Mouse (Mus musculus): Measurements from ENCODE around the gene Tspoap1. TPM values are rescaled to one million over a fixed set of nuclear protein-coding genes. Genes with fewer than 3 reads are reported as not detected.
A peak's percentile ranks its signal among the peaks of the same experiment; 100 is the strongest.

The Tspoap1 gene
- polyA plus RNA-seq, 1 experiment: 1.3 TPM

DNA sequence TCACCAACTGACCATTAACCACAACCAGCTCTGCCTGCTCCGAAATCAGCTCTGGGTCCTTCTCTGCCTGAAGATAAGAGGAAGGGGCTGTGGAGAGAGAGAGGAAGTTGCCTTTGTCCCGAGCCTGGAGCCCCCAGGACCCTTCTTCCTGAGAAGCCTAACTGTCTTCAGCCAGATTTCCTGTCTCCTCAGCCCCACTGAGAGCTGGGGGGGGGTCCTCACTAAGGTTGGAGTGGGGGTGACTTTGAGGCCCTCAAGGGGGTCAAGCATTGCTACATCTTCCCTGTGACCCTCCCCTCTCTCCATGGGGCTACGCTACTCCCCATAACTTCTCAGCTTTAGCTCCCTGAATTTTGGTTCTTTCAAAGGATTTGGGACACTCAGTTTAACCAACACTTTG, 33.1 kb downstream of the Tspoap1 start, which contains the start of gene Mpo:
TSS of gene Mpo (plus strand) at position 122 of the 400 bp plus-strand sequence.
- Histone ChIP-seq H3K27ac (ENCODE audit: insufficient read depth, low read depth, low read length) (no peak within 1 kb of the TSS), H3K4me1 (ENCODE audit: control insufficient read depth, insufficient read depth, insufficient read length, low read length) (no peaks in the 10 kb centered on the region), H3K27me3 (ENCODE audit: control insufficient read depth, insufficient read depth, low read length) (no peaks in the 10 kb centered on the region), H3K4me3 (ENCODE audit: low read depth, low read length) (no peak within 1 kb of the TSS), H3K36me3 (ENCODE audit: control insufficient read depth, insufficient read depth, low read length) (no peaks in the 10 kb centered on the region)
- TF ChIP-seq CTCF (IDR thresholded peaks at IDR 0.05; ENCODE audit: extremely low read depth, insufficient read length, insufficient replicate concordance, low read depth, low read length): no peak
- 58% methylated on average over 3 of the region's 3 CpGs for WGBS

DNA sequence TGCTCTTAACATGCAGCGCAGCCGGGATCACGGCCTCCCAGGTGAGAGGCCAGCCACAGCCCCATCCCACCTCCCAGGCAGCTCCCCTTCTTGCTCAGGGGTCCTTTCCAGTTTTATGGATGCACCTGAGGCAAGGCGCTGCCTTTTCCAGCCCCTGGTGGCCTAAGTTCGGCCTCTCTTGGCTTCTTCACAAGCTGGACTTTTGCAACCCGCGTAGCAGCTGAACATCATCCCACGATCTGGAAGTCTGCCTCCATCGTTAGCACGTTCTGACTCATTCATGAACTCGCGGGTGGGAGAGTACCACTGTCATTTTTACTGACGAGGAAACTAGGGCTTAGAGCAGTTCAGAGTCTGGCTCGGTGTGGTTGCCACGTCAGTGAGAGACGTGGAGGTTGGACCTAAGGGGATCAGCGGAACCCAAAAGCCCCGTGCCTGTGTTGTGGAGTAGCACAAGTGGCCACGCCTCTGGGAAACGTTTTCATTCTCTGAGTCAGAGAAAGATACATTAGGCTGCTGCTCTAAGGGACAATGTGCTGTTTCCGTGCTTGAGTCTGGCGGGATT, 41.5 kb downstream of the Tspoap1 start:
- TF ChIP-seq POLR2A (IDR thresholded peaks at IDR 0.05; ENCODE audit: low read depth, low read length): no peak
- TF ChIP-seq CTCF (IDR thresholded peaks at IDR 0.05; ENCODE audit: extremely low read depth, insufficient read length, insufficient replicate concordance, low read depth, low read length): no peak
- no peaks in the 10 kb centered on the region for H3K36me3 ChIP-seq (ENCODE audit: control insufficient read depth, insufficient read depth, low read length)
- H3K4me3 ChIP-seq (ENCODE audit: low read depth, low read length): no peak overlapping the region
- no peak overlapping the region for H3K27ac ChIP-seq (ENCODE audit: insufficient read depth, low read depth, low read length)
- WGBS: 64% methylated on average over 22 of the region's 22 CpGs
- H3K4me1 ChIP-seq (ENCODE audit: control insufficient read depth, insufficient read depth, insufficient read length, low read length): no peaks in the 10 kb centered on the region
- H3K27me3 ChIP-seq (ENCODE audit: control insufficient read depth, insufficient read depth, low read length): no peaks in the 10 kb centered on the region

DNA sequence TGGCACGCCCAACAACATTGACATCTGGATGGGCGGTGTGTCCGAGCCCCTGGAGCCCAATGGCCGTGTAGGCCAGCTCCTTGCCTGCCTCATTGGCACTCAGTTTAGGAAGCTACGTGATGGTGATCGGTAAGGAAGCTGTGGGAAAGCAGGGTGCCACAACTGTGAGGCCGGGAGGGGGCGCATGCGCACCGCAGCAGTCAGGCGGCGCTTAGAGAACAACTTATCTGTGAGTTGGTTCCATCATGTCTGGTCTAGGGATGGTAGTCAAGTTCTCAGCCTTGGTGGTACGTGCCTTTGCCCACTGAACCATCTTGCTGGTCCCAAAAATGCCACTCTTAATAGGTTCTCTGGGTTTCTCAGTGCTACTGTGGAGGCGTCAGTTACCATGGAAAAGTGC, 42.3 kb downstream of the Tspoap1 start:
- H3K4me3 ChIP-seq (ENCODE audit: low read depth, low read length): no peak overlapping the region
- H3K27ac ChIP-seq (ENCODE audit: insufficient read depth, low read depth, low read length): no peak overlapping the region
- no peaks in the 10 kb centered on the region for H3K27me3 ChIP-seq (ENCODE audit: control insufficient read depth, insufficient read depth, low read length)
- WGBS: 43% methylated on average over 14 of the region's 14 CpGs
- H3K36me3 ChIP-seq (ENCODE audit: control insufficient read depth, insufficient read depth, low read length): no peaks in the 10 kb centered on the region
- TF ChIP-seq CTCF (IDR thresholded peaks at IDR 0.05; ENCODE audit: extremely low read depth, insufficient read length, insufficient replicate concordance, low read depth, low read length) (peak; percentile 22; the same call in 1 of the 2 replicates), POLR2A (IDR thresholded peaks at IDR 0.05; ENCODE audit: low read depth, low read length) (no peak)
- H3K4me1 ChIP-seq (ENCODE audit: control insufficient read depth, insufficient read depth, insufficient read length, low read length): no peaks in the 10 kb centered on the region

DNA sequence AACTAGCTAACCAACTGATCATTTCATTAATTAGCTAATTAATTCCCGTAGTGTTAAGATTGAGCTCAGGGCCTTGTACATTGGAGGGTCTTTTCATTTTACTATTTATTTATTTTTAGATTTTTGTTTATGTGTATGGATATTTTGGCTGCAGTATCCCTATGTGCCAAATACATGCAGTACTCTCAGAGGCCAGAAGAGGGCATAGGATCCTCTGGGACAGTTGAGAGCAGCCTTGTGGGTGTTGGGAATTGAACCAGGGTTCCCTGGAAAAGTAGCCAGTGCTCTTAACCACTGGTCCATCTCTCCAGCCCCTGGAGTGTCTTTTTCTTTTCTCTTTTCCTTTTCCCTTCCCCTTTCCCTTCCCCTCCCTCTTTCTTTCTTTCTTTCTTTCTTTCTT, 45.1 kb downstream of the Tspoap1 start:
- no peaks in the 10 kb centered on the region for H3K4me1 ChIP-seq (ENCODE audit: control insufficient read depth, insufficient read depth, insufficient read length, low read length)
- TF ChIP-seq CTCF (IDR thresholded peaks at IDR 0.05; ENCODE audit: extremely low read depth, insufficient read length, insufficient replicate concordance, low read depth, low read length) (no peak), POLR2A (IDR thresholded peaks at IDR 0.05; ENCODE audit: low read depth, low read length) (no peak)
- H3K36me3 ChIP-seq (ENCODE audit: control insufficient read depth, insufficient read depth, low read length): no peaks in the 10 kb centered on the region
- no peak overlapping the region for H3K4me3 ChIP-seq (ENCODE audit: low read depth, low read length)
- WGBS: 74% methylated on average over 1 of the region's 1 CpGs
- H3K27ac ChIP-seq (ENCODE audit: insufficient read depth, low read depth, low read length): no peak overlapping the region
- H3K27me3 ChIP-seq (ENCODE audit: control insufficient read depth, insufficient read depth, low read length): no peaks in the 10 kb centered on the region

DNA sequence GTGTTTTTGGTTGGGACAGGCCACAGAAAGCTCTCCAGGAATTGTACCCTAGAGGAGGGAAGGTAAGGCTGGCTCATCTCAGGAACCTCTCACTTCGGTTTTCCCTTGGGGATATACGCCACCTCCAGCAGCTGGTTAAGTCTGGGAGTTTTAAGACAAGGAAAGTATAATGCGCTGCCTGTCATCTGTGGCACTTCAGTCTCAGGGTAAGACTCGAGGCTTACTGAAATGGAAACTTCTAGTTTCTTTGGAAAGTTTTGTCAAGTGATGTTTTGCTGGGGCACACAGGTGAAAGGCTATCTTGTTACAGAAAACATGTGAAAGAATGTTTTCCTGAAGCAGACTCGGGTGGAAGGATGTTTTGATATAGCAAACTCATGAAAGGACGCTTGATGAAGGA, 47.1 kb downstream of the Tspoap1 start:
- WGBS: 84% methylated on average over 6 of the region's 6 CpGs
- no peaks in the 10 kb centered on the region for H3K27me3 ChIP-seq (ENCODE audit: control insufficient read depth, insufficient read depth, low read length)
- H3K36me3 ChIP-seq (ENCODE audit: control insufficient read depth, insufficient read depth, low read length): no peaks in the 10 kb centered on the region
- no peak overlapping the region for H3K4me3 ChIP-seq (ENCODE audit: low read depth, low read length)
- no peaks in the 10 kb centered on the region for H3K4me1 ChIP-seq (ENCODE audit: control insufficient read depth, insufficient read depth, insufficient read length, low read length)
- H3K27ac ChIP-seq (ENCODE audit: insufficient read depth, low read depth, low read length): no peak overlapping the region
- TF ChIP-seq CTCF (IDR thresholded peaks at IDR 0.05; ENCODE audit: extremely low read depth, insufficient read length, insufficient replicate concordance, low read depth, low read length) (no peak), POLR2A (IDR thresholded peaks at IDR 0.05; ENCODE audit: low read depth, low read length) (no peak)

DNA sequence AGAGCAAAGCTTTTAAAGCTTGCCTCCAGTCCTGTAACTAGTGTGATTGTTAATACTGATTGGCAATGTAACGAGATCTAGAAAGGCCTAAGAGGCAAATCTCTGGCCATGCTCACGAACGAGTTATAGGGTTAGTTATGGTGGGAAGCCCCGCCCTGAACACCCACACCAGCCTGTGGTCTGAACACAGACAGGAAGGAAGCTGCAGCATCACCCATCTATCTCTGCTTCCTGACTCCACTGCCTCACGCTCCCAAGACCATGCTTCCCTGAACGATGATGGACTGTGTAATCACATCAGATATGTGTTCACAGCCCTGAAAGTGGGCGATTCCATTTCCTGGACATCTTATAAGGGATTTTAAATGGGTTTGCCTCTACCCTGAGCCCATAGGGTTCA, 47.9 kb downstream of the Tspoap1 start:
- WGBS: 61% methylated on average over 7 of the region's 7 CpGs
- no peaks in the 10 kb centered on the region for H3K36me3 ChIP-seq (ENCODE audit: control insufficient read depth, insufficient read depth, low read length)
- TF ChIP-seq CTCF (IDR thresholded peaks at IDR 0.05; ENCODE audit: extremely low read depth, insufficient read length, insufficient replicate concordance, low read depth, low read length): no peak
- TF ChIP-seq POLR2A (IDR thresholded peaks at IDR 0.05; ENCODE audit: low read depth, low read length): no peak
- no peak overlapping the region for H3K4me3 ChIP-seq (ENCODE audit: low read depth, low read length)
- no peaks in the 10 kb centered on the region for H3K27me3 ChIP-seq (ENCODE audit: control insufficient read depth, insufficient read depth, low read length)
- H3K4me1 ChIP-seq (ENCODE audit: control insufficient read depth, insufficient read depth, insufficient read length, low read length): no peaks in the 10 kb centered on the region
- H3K27ac ChIP-seq (ENCODE audit: insufficient read depth, low read depth, low read length): no peak overlapping the region

DNA sequence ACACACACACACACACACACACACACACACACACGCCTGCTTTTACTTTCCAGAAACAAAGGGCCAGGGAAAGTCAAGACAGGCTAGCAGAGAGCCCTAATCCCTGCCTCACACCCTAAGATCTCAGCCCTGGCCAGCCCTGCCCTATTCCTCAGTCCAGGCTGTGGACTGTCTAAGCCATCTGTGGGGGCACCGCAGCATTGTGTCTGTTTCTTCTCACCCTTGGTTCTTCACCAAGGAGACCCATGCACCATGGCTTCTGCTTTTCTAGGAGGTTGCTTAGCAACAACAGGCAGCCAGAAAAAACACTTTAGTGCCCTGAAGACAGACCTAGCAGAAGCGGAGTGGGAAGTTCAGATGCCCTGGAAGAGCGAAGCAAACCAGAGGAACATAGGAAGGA, 51.1 kb downstream of the Tspoap1 start:
- no peaks in the 10 kb centered on the region for H3K4me1 ChIP-seq (ENCODE audit: control insufficient read depth, insufficient read depth, insufficient read length, low read length)
- 0 out of 2 replicates have a peak, but pooled peaks cover 5% of the 10 kb centered on the region for H3K27me3 ChIP-seq (ENCODE audit: control insufficient read depth, insufficient read depth, low read length)
- no peak for TF ChIP-seq CTCF (IDR thresholded peaks at IDR 0.05; ENCODE audit: extremely low read depth, insufficient read length, insufficient replicate concordance, low read depth, low read length)
- TF ChIP-seq POLR2A (IDR thresholded peaks at IDR 0.05; ENCODE audit: low read depth, low read length): no peak
- no peak overlapping the region for H3K27ac ChIP-seq (ENCODE audit: insufficient read depth, low read depth, low read length)
- H3K4me3 ChIP-seq (ENCODE audit: low read depth, low read length): no peak overlapping the region
- no peaks in the 10 kb centered on the region for H3K36me3 ChIP-seq (ENCODE audit: control insufficient read depth, insufficient read depth, low read length)
- 46% methylated on average over 4 of the region's 4 CpGs for WGBS

Data from small intestine, adult 2 months (tissue).